Comparison of ENCODE assay signal across 11 mouse cellular contexts in genomic region chr5:138875180-138876076, GRCm38 (mm10). TPM values are rescaled to one million over a fixed set of nuclear protein-coding genes. Genes with fewer than 3 reads are reported as not detected.
DNase-seq lines count a peak whose midpoint lies in the region; ATAC-seq lines count a peak whose summit lies in the region.
"Had no signal": no experiment of that assay in that cellular context is flagged by ENCODE, and none has a peak within 500 bp of the region (broad histone marks: within the 10 kb centered on the region; RNA-seq: fewer than 3 reads in every experiment).

No protein-coding gene starts in this region.

- no peak overlapping the region for H3K4me3 ChIP-seq in lung, embryonic 15.5 days
- H3K4me3 ChIP-seq in embryonic facial prominence, embryonic 14.5 days (ENCODE audit: low read depth, low read length): no peak overlapping the region
- H3K4me3 ChIP-seq in kidney, embryonic 16.5 days (ENCODE audit: low read length): no peak overlapping the region
- H3K4me3 ChIP-seq in stomach, embryonic 16.5 days (replicated peaks; ENCODE audit: low read length): no peak overlapping the region
- H3K4me3 ChIP-seq: hindbrain, embryonic 15.5 days; neural tube, embryonic 13.5 days had no signal

- ATAC-seq in lung, embryonic 15.5 days (ENCODE audit: borderline replicate concordance, extremely low read depth, low FRiP score, low TSS enrichment): no peak
- ATAC-seq in embryonic facial prominence, embryonic 14.5 days (ENCODE audit: low read depth): peak; percentile 80
- ATAC-seq in kidney, embryonic 16.5 days (ENCODE audit: low FRiP score, low TSS enrichment): peak; percentile 37; the same call in 1 of the 2 replicates
- peak; percentile 65 for ATAC-seq in stomach, embryonic 16.5 days (ENCODE audit: insufficient read depth, low FRiP score)

- H3K9ac ChIP-seq in lung, embryonic 15.5 days: no peak overlapping the region
- H3K9ac ChIP-seq in embryonic facial prominence, embryonic 14.5 days (ENCODE audit: low read depth, low read length): no peak overlapping the region
- no peak overlapping the region for H3K9ac ChIP-seq in kidney, embryonic 16.5 days (replicated peaks; ENCODE audit: low read length)
- peak overlapping the region; percentile 36; the same call in 1 of the 2 replicates for H3K9ac ChIP-seq in stomach, embryonic 16.5 days (ENCODE audit: low read length)
- H3K9ac ChIP-seq: hindbrain, embryonic 15.5 days; neural tube, embryonic 13.5 days had no signal

- no peak overlapping the region for H3K4me2 ChIP-seq in lung, embryonic 15.5 days
- no peak overlapping the region for H3K4me2 ChIP-seq in embryonic facial prominence, embryonic 14.5 days (ENCODE audit: low read depth, low read length)
- H3K4me2 ChIP-seq in kidney, embryonic 16.5 days (replicated peaks; ENCODE audit: low read depth, low read length): no peak overlapping the region
- no peak overlapping the region for H3K4me2 ChIP-seq in stomach, embryonic 16.5 days (ENCODE audit: low read depth, low read length)
- H3K4me2 ChIP-seq: hindbrain, embryonic 15.5 days; neural tube, embryonic 13.5 days had no signal

- H3K9me3 ChIP-seq in lung, embryonic 15.5 days: no peaks in the 10 kb centered on the region
- H3K9me3 ChIP-seq in embryonic facial prominence, embryonic 14.5 days (ENCODE audit: control insufficient read depth, low read length): no peaks in the 10 kb centered on the region
- H3K9me3 ChIP-seq in kidney, embryonic 16.5 days (ENCODE audit: low read length): no peaks in the 10 kb centered on the region
- H3K9me3 ChIP-seq in stomach, embryonic 16.5 days (replicated peaks; ENCODE audit: control insufficient read depth, low read length): no peaks in the 10 kb centered on the region
- H3K9me3 ChIP-seq: hindbrain, embryonic 15.5 days; neural tube, embryonic 13.5 days had no signal

- H3K4me1 ChIP-seq in lung, embryonic 15.5 days: peaks cover 14% of the 10 kb centered on the region
- H3K4me1 ChIP-seq in embryonic facial prominence, embryonic 14.5 days (ENCODE audit: control insufficient read depth, insufficient read depth, low read length): peaks cover 4% of the 10 kb centered on the region; the same call in 1 of the 2 replicates
- H3K4me1 ChIP-seq in kidney, embryonic 16.5 days (ENCODE audit: insufficient read depth, low read length): 0 out of 2 replicates have a peak, but pooled peaks cover 8% of the 10 kb centered on the region
- peaks cover 8% of the 10 kb centered on the region for H3K4me1 ChIP-seq in stomach, embryonic 16.5 days (ENCODE audit: control insufficient read depth, insufficient read depth, low read length)
- H3K4me1 ChIP-seq: hindbrain, embryonic 15.5 days; neural tube, embryonic 13.5 days had no signal

- H3K27me3 ChIP-seq in lung, embryonic 15.5 days: no peaks in the 10 kb centered on the region
- no peaks in the 10 kb centered on the region for H3K27me3 ChIP-seq in embryonic facial prominence, embryonic 14.5 days (replicated peaks; ENCODE audit: control insufficient read depth, insufficient read depth, low read length)
- no peaks in the 10 kb centered on the region for H3K27me3 ChIP-seq in kidney, embryonic 16.5 days (ENCODE audit: insufficient read depth, low read length)
- H3K27me3 ChIP-seq in stomach, embryonic 16.5 days (ENCODE audit: control insufficient read depth, insufficient read depth, low read length): no peaks in the 10 kb centered on the region
- H3K27me3 ChIP-seq: hindbrain, embryonic 15.5 days; neural tube, embryonic 13.5 days had no signal

- peak overlapping the region; percentile 33; the same call in 1 of the 2 replicates for H3K27ac ChIP-seq in lung, embryonic 15.5 days
- peak overlapping the region; percentile 48 for H3K27ac ChIP-seq in embryonic facial prominence, embryonic 14.5 days (replicated peaks; ENCODE audit: low read depth, low read length)
- H3K27ac ChIP-seq in kidney, embryonic 16.5 days (ENCODE audit: low read length): no peak overlapping the region
- peak overlapping the region; percentile 64 for H3K27ac ChIP-seq in stomach, embryonic 16.5 days (ENCODE audit: low read length)
- H3K27ac ChIP-seq: hindbrain, embryonic 15.5 days; neural tube, embryonic 13.5 days had no signal

- H3K36me3 ChIP-seq in lung, embryonic 15.5 days: no peaks in the 10 kb centered on the region
- no peaks in the 10 kb centered on the region for H3K36me3 ChIP-seq in embryonic facial prominence, embryonic 14.5 days (ENCODE audit: control insufficient read depth, insufficient read depth, low read length)
- no peaks in the 10 kb centered on the region for H3K36me3 ChIP-seq in kidney, embryonic 16.5 days (ENCODE audit: insufficient read depth, low read length)
- no peaks in the 10 kb centered on the region for H3K36me3 ChIP-seq in stomach, embryonic 16.5 days (ENCODE audit: control insufficient read depth, insufficient read depth, low read length)
- H3K36me3 ChIP-seq: hindbrain, embryonic 15.5 days; neural tube, embryonic 13.5 days had no signal

- WGBS in lung, embryonic 15.5 days: 48% methylated on average over 24 of the region's 24 CpGs
- WGBS in embryonic facial prominence, embryonic 14.5 days: 59% methylated on average over 24 of the region's 24 CpGs
- 56% methylated on average over 24 of the region's 24 CpGs for WGBS in kidney, embryonic 16.5 days
- 49% methylated on average over 24 of the region's 24 CpGs for WGBS in stomach, embryonic 16.5 days

- DNase-seq in lung, adult 18-20 months: no peak
- peak; percentile 84 for DNase-seq in embryonic facial prominence, embryonic 14.5 days (ENCODE audit: low spot score)
- DNase-seq in right cerebral cortex, adult 2 months (ENCODE audit: low spot score in 2 of 2): no peak
- no peak for DNase-seq in left cerebral cortex, adult 9 months (ENCODE audit: low spot score in 2 of 2)
- DNase-seq: thymus, postnatal 25 days had no signal

RNA-seq across cellular contexts. Expression of gene Gm5294, which starts 55.5 kb away (rescaled TPM):
- polyA plus RNA-seq in lung, embryonic 15.5 days (2015; fragmentation: Nextera tagmentation; extraction: Ambion mirVana): not detected in 2 replicates
- polyA plus RNA-seq in embryonic facial prominence, embryonic 14.5 days (2014; fragmentation: Nextera tagmentation; extraction: Ambion mirVana): not detected in 2 replicates
- polyA plus RNA-seq in kidney, embryonic 16.5 days (2015; fragmentation: Nextera tagmentation; extraction: Ambion mirVana): not detected in 2 replicates
- not detected in 2 replicates for polyA plus RNA-seq in stomach, embryonic 16.5 days (2015; fragmentation: Nextera tagmentation; extraction: Ambion mirVana)
- polyA plus RNA-seq: frontal cortex, adult 2 months; neural tube, embryonic 13.5 days had no signal
